Mouse (Mus musculus) bone marrow, adult 2 months (tissue): ENCODE measurements around the gene Paf1.

Experiments used
- CTCF ChIP-seq: fragments of 200-500 bp; IDR thresholded peaks from 2 replicates; pipeline ENCODE4 v1.5.1; 2011; ENCODE audit warnings: low read length, control low read depth; ENCODE audit not compliant: control insufficient read depth, insufficient read depth
- POLR2A ChIP-seq: fragments of 200-500 bp; IDR thresholded peaks from 2 replicates; pipeline ENCODE4 v1.6.1; 2011; ENCODE audit warnings: low read depth, mild to moderate bottlenecking, control low read depth, low read length, borderline replicate concordance; ENCODE audit not compliant: control insufficient read depth

- no peak for TF ChIP-seq CTCF
- no peak for TF ChIP-seq POLR2A
These were observed 6.1 kb downstream of the Paf1 start for GRCm38 (mm10) chr7:28398696-28399340.
